Mouse (Mus musculus) embryonic facial prominence, embryonic 14.5 days (tissue): ENCODE results near the gene Qrfpr. TPM values are rescaled to one million over a fixed set of nuclear protein-coding genes. Genes with fewer than 3 reads are reported as not detected.

Experiments used
- ATAC-seq: fragments of 200-750 bp; cut with Nextera tagmentation; 2 replicates; pipeline ENCODE4 v1.8.0; 2017; ENCODE audit warnings: low read depth, moderate number of reproducible peaks, moderate TSS enrichment
- DNase-seq: peaks from one replicate; pipeline ENCODE4 v3.0.0-alpha.2; 2015; ENCODE audit warnings: low spot score
- H3K27ac ChIP-seq: fragments of 300-500 bp; sonication (generic); replicated peaks from 2 replicates; pipeline ENCODE4 v1.5.1; 2014; ENCODE audit warnings: low read depth, mild to moderate bottlenecking, low read length, moderate library complexity
- H3K27me3 ChIP-seq: fragments of 300-500 bp; sonication (generic); replicated peaks from 2 replicates; pipeline ENCODE4 v1.6.1; 2014; ENCODE audit warnings: low read length; ENCODE audit not compliant: control insufficient read depth, insufficient read depth
- H3K36me3 ChIP-seq: fragments of 300-500 bp; sonication (generic); 2 replicates; pipeline ENCODE4 v1.6.1; 2014; ENCODE audit warnings: low read length, mixed read lengths; ENCODE audit not compliant: control insufficient read depth, insufficient read depth
- H3K4me1 ChIP-seq: fragments of 300-500 bp; sonication (generic); 2 replicates; pipeline ENCODE4 v1.6.1; 2014; ENCODE audit warnings: antibody characterized with exemption, low read length; ENCODE audit not compliant: control insufficient read depth, insufficient read depth
- H3K4me2 ChIP-seq: fragments of 300-500 bp; sonication (generic); 2 replicates; pipeline ENCODE4 v1.6.1; 2014; ENCODE audit warnings: low read depth, mild to moderate bottlenecking, low read length, moderate library complexity, mixed read lengths
- H3K4me3 ChIP-seq: fragments of 300-500 bp; sonication (generic); 2 replicates; pipeline ENCODE4 v1.5.1; 2014; ENCODE audit warnings: low read depth, mild to moderate bottlenecking, low read length
- H3K9ac ChIP-seq: fragments of 300-500 bp; sonication (generic); 2 replicates; pipeline ENCODE4 v1.6.1; 2014; ENCODE audit warnings: low read depth, mild to moderate bottlenecking, low read length, moderate library complexity, mixed read lengths
- H3K9me3 ChIP-seq: fragments of 300-500 bp; sonication (generic); 2 replicates; pipeline ENCODE4 v1.6.1; 2016; ENCODE audit warnings: low read length; ENCODE audit not compliant: control insufficient read depth
- WGBS: fragments of 180-500 bp; shearing (Covaris S2); extraction: QIAGEN DNeasy Blood & Tissue Kit; methylation state at CpG from one replicate; pipeline ENCODE4 v1.1.7; 2014; 5-methylcytosine and 5-hydroxymethylcytosine counted together
- polyA plus RNA-seq: library from polyadenylated mRNA; unstranded; fragments of >200 nt; fragmentation: Nextera tagmentation; extraction: Ambion mirVana; gene quantifications from 2 replicates; pipeline ENCODE4 v1.2.1, GENCODE M21; 2014

The Qrfpr gene
- polyA plus RNA-seq, 1 experiment from 2014 or later, result 0.72 TPM

GRCm38 (mm10) chr3:36210939-36211338 lies 11.2 kb downstream of the Qrfpr start:
- no peak overlapping the region for H3K9ac ChIP-seq
- DNase-seq (peak; percentile 22), ATAC-seq (no peak)
- H3K27ac ChIP-seq, result no peak overlapping the region
- no peak overlapping the region for H3K4me2 ChIP-seq
- H3K27me3 ChIP-seq, result no peaks in the 10 kb centered on the region
- no peak overlapping the region for H3K4me3 ChIP-seq
- H3K36me3 ChIP-seq, result no peaks in the 10 kb centered on the region
- no peaks in the 10 kb centered on the region for H3K4me1 ChIP-seq
- 45% methylated on average over 2 of the region's 2 CpGs for WGBS
- H3K9me3 ChIP-seq, result no peaks in the 10 kb centered on the region

DNA sequence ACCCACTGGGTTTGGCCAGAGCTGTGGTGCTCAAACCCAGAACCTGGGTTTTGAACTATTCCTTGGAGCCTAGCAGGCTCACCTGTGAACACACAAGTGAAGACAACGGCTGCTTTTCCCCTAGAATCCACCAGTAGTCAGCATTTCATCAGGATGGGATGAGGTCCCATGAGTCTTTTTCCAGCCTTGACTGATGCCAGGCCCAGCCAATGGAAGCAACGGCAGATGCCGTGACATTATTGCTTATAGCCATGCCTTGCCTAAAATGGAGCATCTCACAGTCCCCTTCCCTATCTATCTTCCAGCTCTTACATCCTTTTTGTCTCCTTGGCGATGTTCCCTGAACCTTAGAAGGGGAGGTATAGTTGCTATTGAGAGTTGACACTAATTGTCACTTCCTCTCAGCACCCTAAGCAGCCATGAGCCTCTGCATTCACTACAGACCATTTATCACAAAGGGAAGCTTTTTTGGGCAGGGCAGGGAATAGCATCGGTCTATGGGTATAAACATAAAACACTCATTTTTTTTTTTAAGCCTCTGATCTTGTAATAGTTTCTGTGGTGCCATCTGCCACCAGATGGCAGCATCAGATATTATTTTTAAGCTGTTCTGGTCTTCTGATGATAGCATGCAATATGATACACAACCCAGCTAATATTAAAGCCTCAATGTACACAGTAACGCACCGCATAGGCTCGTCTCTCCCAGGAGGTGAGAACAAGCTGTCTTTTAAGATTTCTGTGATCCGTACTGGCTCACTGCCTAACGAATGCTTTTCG lies 12.1 kb downstream of the Qrfpr start:
- H3K4me1 ChIP-seq, result no peaks in the 10 kb centered on the region
- no peak overlapping the region for H3K4me3 ChIP-seq
- ATAC-seq (peak; percentile 84), DNase-seq (peak; percentile 88)
- H3K27ac ChIP-seq, result no peak overlapping the region
- H3K36me3 ChIP-seq, result no peaks in the 10 kb centered on the region
- no peak overlapping the region for H3K9ac ChIP-seq
- no peak overlapping the region for H3K4me2 ChIP-seq
- H3K27me3 ChIP-seq, result no peaks in the 10 kb centered on the region
- no peaks in the 10 kb centered on the region for H3K9me3 ChIP-seq
- WGBS, result 50% methylated on average over 11 of the region's 11 CpGs

DNA sequence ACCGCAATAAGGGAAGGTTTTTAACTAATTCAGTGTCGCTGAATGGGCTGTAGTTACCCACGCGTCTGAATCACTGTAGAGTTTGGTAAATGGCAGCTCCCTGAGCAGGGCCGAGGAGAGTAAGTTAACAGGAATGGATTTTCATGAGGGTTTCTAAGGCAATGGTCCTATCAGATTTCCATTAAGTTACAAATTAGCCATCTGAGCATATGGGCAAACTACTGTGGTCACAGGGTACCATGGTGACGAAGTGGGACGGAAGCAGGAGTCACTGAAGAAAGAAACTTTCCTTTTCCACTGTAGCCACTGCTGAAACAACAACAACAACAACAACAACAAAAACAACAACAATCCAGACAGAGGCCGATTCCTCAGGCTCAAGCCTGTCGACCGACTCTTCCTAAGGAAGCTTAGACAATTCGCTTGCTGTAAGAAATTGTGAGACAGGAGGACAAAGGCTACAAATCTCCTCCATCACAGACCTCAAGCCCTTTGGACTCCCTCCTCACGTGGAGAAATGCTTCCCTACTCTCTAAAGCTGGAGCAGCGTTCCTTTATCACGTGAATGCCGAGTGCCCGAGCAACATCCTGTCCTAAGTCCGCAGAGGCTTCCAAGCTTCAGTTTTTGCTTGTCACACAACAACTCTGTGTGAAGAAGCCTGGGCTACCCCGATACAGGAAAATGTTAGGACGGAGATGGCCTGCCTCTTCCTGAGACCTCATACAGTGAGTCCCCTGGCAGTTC lies 14.4 kb downstream of the Qrfpr start:
- H3K4me1 ChIP-seq, result no peaks in the 10 kb centered on the region
- ATAC-seq (no peak), DNase-seq (no peak)
- H3K27me3 ChIP-seq, result no peaks in the 10 kb centered on the region
- H3K9me3 ChIP-seq, result no peaks in the 10 kb centered on the region
- no peak overlapping the region for H3K9ac ChIP-seq
- WGBS, result 74% methylated on average over 19 of the region's 19 CpGs
- no peak overlapping the region for H3K27ac ChIP-seq
- no peak overlapping the region for H3K4me2 ChIP-seq
- no peaks in the 10 kb centered on the region for H3K36me3 ChIP-seq
- H3K4me3 ChIP-seq, result no peak overlapping the region

DNA sequence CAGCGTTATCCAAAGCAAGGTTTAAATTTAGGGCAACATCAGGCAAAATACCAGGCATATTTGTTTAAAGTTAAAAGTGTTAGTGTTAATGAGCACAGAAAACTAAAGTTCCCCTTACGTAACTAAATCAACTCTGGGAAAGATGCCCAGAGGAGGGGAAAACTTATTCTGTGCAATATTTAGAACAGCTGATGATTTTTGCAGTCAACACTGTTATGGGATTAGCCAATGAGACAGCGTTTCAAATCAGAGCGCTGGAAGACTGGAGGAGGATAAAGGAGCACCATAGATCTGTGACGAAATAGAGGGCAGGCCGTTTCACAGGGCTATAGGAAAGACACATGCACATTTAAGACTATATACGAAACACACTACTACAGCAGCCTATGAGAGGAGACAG lies 19.2 kb downstream of the Qrfpr start:
- Histone ChIP-seq H3K9ac (no peak overlapping the region), H3K4me1 (no peaks in the 10 kb centered on the region), H3K36me3 (no peaks in the 10 kb centered on the region), H3K9me3 (no peaks in the 10 kb centered on the region), H3K27ac (no peak overlapping the region), H3K4me3 (no peak overlapping the region), H3K27me3 (no peaks in the 10 kb centered on the region), H3K4me2 (no peak overlapping the region)
- DNase-seq, result peak; percentile 58
- 0 out of 2 replicates have a peak, but pooled peaks have one; percentile 44 for ATAC-seq
- 51% methylated on average over 7 of the region's 7 CpGs for WGBS

DNA sequence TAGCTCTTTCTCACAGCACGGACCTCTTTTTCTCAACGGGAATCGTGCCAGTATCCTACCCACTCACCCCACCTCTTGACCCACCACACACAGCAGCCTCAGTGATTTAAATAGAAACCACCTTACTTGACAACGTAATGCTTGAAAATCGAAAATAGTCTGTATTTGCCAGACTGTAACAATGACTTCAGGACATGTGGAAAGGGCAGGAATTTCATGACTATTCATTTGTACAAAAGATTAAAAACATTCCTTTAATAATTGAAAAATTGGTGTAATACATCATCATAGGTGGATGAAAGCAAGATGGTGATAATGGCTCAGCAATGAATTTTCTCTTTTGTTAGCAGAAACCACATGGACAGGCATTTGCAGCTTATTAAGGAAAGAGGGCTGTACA lies 21.0 kb downstream of the Qrfpr start:
- H3K36me3 ChIP-seq, result no peaks in the 10 kb centered on the region
- 52% methylated on average over 5 of the region's 5 CpGs for WGBS
- no peak overlapping the region for H3K9ac ChIP-seq
- no peak for ATAC-seq
- no peak overlapping the region for H3K4me2 ChIP-seq
- H3K9me3 ChIP-seq, result no peaks in the 10 kb centered on the region
- no peak overlapping the region for H3K27ac ChIP-seq
- H3K4me3 ChIP-seq, result no peak overlapping the region
- DNase-seq, result no peak
- no peaks in the 10 kb centered on the region for H3K4me1 ChIP-seq
- H3K27me3 ChIP-seq, result no peaks in the 10 kb centered on the region

- H3K27me3 ChIP-seq, result no peaks in the 10 kb centered on the region
- WGBS, result 89% methylated on average over 8 of the region's 8 CpGs
- no peaks in the 10 kb centered on the region for H3K9me3 ChIP-seq
- H3K9ac ChIP-seq, result no peak overlapping the region
- no peaks in the 10 kb centered on the region for H3K4me1 ChIP-seq
- ATAC-seq, result no peak
- H3K27ac ChIP-seq, result no peak overlapping the region
- H3K4me3 ChIP-seq, result no peak overlapping the region
- H3K36me3 ChIP-seq, result no peaks in the 10 kb centered on the region
- no peak overlapping the region for H3K4me2 ChIP-seq
- no peak for DNase-seq
These were observed 32.9 kb downstream of the Qrfpr start for GRCm38 (mm10) chr3:36189243-36189642.

DNA sequence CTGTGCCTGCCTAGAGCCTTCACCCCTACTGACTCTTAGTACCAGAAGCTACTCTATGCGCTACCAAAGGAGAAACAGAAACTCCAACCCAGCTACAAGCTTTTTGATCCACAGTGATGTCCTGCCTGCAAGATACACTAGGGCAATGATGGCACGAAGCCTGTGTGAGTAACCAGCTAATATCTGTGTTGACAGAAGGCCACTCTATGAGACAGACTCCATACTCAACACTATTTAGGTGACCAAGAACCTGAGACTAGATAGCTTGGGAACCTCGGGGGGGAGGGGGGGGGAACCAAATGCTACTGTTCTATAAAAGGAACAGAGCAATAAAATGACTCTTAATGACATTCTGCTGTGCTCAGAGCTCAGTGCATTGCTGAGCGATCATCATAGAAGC lies 35.6 kb downstream of the Qrfpr start:
- no peak overlapping the region for H3K27ac ChIP-seq
- WGBS, result 73% methylated on average over 4 of the region's 4 CpGs

DNA sequence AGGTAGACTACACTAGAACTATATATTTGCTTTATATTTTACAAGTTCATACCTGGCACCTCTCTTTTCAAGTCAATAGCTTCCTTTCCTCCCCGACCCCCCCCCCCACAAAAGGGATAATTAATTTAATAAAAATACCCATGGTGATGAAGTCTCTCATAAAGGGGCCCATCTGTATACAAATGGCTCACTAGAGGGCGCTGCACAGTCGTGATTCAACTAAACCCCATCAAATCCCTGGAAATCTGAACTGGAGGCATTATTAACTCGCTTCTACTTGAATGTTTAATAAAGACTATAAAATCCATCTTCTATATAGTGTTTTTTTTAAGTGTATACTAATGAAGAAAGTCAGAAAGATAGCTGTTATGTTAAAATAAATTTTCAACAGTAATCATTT lies 40.6 kb downstream of the Qrfpr start:
- H3K4me1 ChIP-seq, result no peaks in the 10 kb centered on the region
- no peaks in the 10 kb centered on the region for H3K36me3 ChIP-seq
- H3K4me3 ChIP-seq, result no peak overlapping the region
- H3K27ac ChIP-seq, result no peak overlapping the region
- no peak overlapping the region for H3K9ac ChIP-seq
- ATAC-seq (no peak), DNase-seq (peak; percentile 70)
- H3K9me3 ChIP-seq, result no peaks in the 10 kb centered on the region
- 8% methylated on average over 4 of the region's 4 CpGs for WGBS
- H3K4me2 ChIP-seq, result no peak overlapping the region
- no peaks in the 10 kb centered on the region for H3K27me3 ChIP-seq

More for the DNA sequence above, 35.6 kb downstream of the Qrfpr start:
- no peak for ATAC-seq
- DNase-seq, result no peak
- Histone ChIP-seq H3K4me3 (no peak overlapping the region), H3K27me3 (no peaks in the 10 kb centered on the region), H3K9ac (no peak overlapping the region), H3K9me3 (no peaks in the 10 kb centered on the region), H3K4me2 (no peak overlapping the region), H3K36me3 (no peaks in the 10 kb centered on the region), H3K4me1 (no peaks in the 10 kb centered on the region)
